Mouse (Mus musculus) ES-E14 (cell line): Measurements from ENCODE around the gene Nccrp1.

Experiments used
- HCFC1 ChIP-seq: IDR thresholded peaks from 2 replicates; pipeline ENCODE4 v1.6.1; 2012; ENCODE audit warnings: low read length, inconsistent platforms, borderline replicate concordance; ENCODE audit not compliant: insufficient read depth
- MAFK ChIP-seq: IDR thresholded peaks from 2 replicates; pipeline ENCODE4 v1.6.1; 2014; ENCODE audit warnings: mild to moderate bottlenecking, low read depth, low read length, inconsistent platforms; ENCODE audit not compliant: insufficient read depth

DNA sequence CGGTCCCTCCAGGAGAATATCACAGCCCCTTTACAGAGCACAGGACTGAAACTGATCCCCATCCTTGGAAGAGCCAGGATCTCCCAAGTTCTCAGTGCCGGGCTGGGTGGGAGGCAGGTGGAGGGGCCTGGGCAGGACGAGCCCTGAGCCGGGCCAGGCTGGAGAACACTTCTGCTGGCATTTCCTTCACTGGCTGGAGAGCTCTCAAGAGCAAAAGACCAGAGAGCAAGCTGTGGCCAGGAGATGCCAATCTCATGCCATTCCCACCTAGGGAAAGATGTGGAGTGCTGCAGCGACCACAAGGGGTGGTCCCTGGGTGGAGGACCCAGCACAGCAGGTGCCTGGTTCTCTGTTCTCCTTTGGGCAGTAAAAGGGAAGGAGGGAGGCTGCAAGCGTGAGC is 37.9 kb upstream of the Nccrp1 start:
- TF ChIP-seq MAFK (no peak), HCFC1 (no peak)
